Mouse (Mus musculus): ENCODE measurements around the gene Ptpro. TPM values are rescaled to one million over a fixed set of nuclear protein-coding genes. Genes with fewer than 3 reads are reported as not detected.
A peak's percentile ranks its signal among the peaks of the same experiment; 100 is the strongest.

Ptpro gene
- total and polyA plus RNA-seq, 2 experiments from 2014 or later, result 28.4 to 69.3 TPM

GRCm38 (mm10) chr6:137498781-137499180, 246.7 kb downstream of the Ptpro start:
- Histone ChIP-seq H3K4me1 (ENCODE audit: insufficient read depth, low read length) (no peaks in the 10 kb centered on the region), H3K9me3 (ENCODE audit: low read length) (no peaks in the 10 kb centered on the region), H3K4me2 (ENCODE audit: low read depth, low read length) (no peak overlapping the region), H3K27ac (no peak overlapping the region), H3K27me3 (ENCODE audit: insufficient read depth, low read length) (no peaks in the 10 kb centered on the region), H3K9ac (replicated peaks; ENCODE audit: low read length) (no peak overlapping the region), H3K4me3 (ENCODE audit: low read length) (no peak overlapping the region), H3K36me3 (ENCODE audit: insufficient read depth, low read length) (no peaks in the 10 kb centered on the region; the same call in 1 of the 2 replicates)
- DNase-seq (ENCODE audit: low spot score) (no peak), ATAC-seq (no peak)
- no peak for TF ChIP-seq CTCF (IDR thresholded peaks at IDR 0.05; ENCODE audit: low read depth)
- 75% methylated on average over 6 of the region's 6 CpGs for WGBS

- no peak overlapping the region for H3K4me2 ChIP-seq (ENCODE audit: low read depth, low read length)
- no peaks in the 10 kb centered on the region for H3K27me3 ChIP-seq (ENCODE audit: insufficient read depth, low read length)
- H3K9me3 ChIP-seq (ENCODE audit: low read length), result no peaks in the 10 kb centered on the region
- no peaks in the 10 kb centered on the region for H3K4me1 ChIP-seq (ENCODE audit: insufficient read depth, low read length)
- TF ChIP-seq CTCF (IDR thresholded peaks at IDR 0.05; ENCODE audit: low read depth), result no peak
- H3K27ac ChIP-seq, result no peak overlapping the region
- H3K36me3 ChIP-seq (ENCODE audit: insufficient read depth, low read length), result no peaks in the 10 kb centered on the region
- DNase-seq (ENCODE audit: low spot score) (no peak), ATAC-seq (no peak)
- H3K9ac ChIP-seq (replicated peaks; ENCODE audit: low read length), result no peak overlapping the region
- no peak overlapping the region for H3K4me3 ChIP-seq (ENCODE audit: low read length)
- WGBS, result 90% methylated on average over 7 of the region's 7 CpGs
Measured at GRCm38 (mm10) chr6:137503009-137503408, 250.9 kb downstream of the Ptpro start.

GRCm38 (mm10) chr6:137503462-137503861, 251.3 kb downstream of the Ptpro start:
- DNase-seq (ENCODE audit: low spot score) (no peak), ATAC-seq (no peak)
- Histone ChIP-seq H3K27ac (no peak overlapping the region), H3K36me3 (ENCODE audit: insufficient read depth, low read length) (no peaks in the 10 kb centered on the region), H3K4me1 (ENCODE audit: insufficient read depth, low read length) (no peaks in the 10 kb centered on the region), H3K9ac (replicated peaks; ENCODE audit: low read length) (no peak overlapping the region), H3K4me3 (ENCODE audit: low read length) (no peak overlapping the region), H3K9me3 (ENCODE audit: low read length) (no peaks in the 10 kb centered on the region), H3K27me3 (ENCODE audit: insufficient read depth, low read length) (no peaks in the 10 kb centered on the region), H3K4me2 (ENCODE audit: low read depth, low read length) (no peak overlapping the region)
- WGBS, result 89% methylated on average over 8 of the region's 8 CpGs
- no peak for TF ChIP-seq CTCF (IDR thresholded peaks at IDR 0.05; ENCODE audit: low read depth)

GRCm38 (mm10) chr6:137504052-137504451, 251.9 kb downstream of the Ptpro start:
- Histone ChIP-seq H3K27me3 (ENCODE audit: insufficient read depth, low read length) (no peaks in the 10 kb centered on the region), H3K4me3 (ENCODE audit: low read length) (no peak overlapping the region), H3K4me1 (ENCODE audit: insufficient read depth, low read length) (no peaks in the 10 kb centered on the region), H3K9me3 (ENCODE audit: low read length) (no peaks in the 10 kb centered on the region), H3K9ac (replicated peaks; ENCODE audit: low read length) (no peak overlapping the region), H3K36me3 (ENCODE audit: insufficient read depth, low read length) (no peaks in the 10 kb centered on the region), H3K27ac (no peak overlapping the region), H3K4me2 (ENCODE audit: low read depth, low read length) (no peak overlapping the region)
- no peak for ATAC-seq
- WGBS, result 53% methylated on average over 1 of the region's 1 CpGs
- 0 out of 2 replicates have a peak, but pooled peaks have one; percentile 7 for TF ChIP-seq CTCF (IDR thresholded peaks at IDR 0.05; ENCODE audit: low read depth)
- no peak for DNase-seq (ENCODE audit: low spot score)

- Histone ChIP-seq H3K27ac (no peak overlapping the region), H3K4me1 (ENCODE audit: insufficient read depth, low read length) (no peaks in the 10 kb centered on the region), H3K36me3 (ENCODE audit: insufficient read depth, low read length) (peaks cover 3% of the 10 kb centered on the region; the same call in 1 of the 2 replicates), H3K9ac (replicated peaks; ENCODE audit: low read length) (no peak overlapping the region), H3K9me3 (ENCODE audit: low read length) (no peaks in the 10 kb centered on the region), H3K4me3 (ENCODE audit: low read length) (no peak overlapping the region), H3K27me3 (ENCODE audit: insufficient read depth, low read length) (no peaks in the 10 kb centered on the region), H3K4me2 (ENCODE audit: low read depth, low read length) (no peak overlapping the region)
- ATAC-seq (no peak), DNase-seq (ENCODE audit: low spot score) (no peak)
- no peak for TF ChIP-seq CTCF (IDR thresholded peaks at IDR 0.05; ENCODE audit: low read depth)
- 89% methylated on average over 3 of the region's 3 CpGs for WGBS
Measured at GRCm38 (mm10) chr6:137505555-137506227, 253.6 kb downstream of the Ptpro start.

- Histone ChIP-seq H3K4me3 (ENCODE audit: low read length) (no peak overlapping the region), H3K27me3 (ENCODE audit: insufficient read depth, low read length) (no peaks in the 10 kb centered on the region), H3K4me1 (ENCODE audit: insufficient read depth, low read length) (no peaks in the 10 kb centered on the region), H3K36me3 (ENCODE audit: insufficient read depth, low read length) (peaks cover 3% of the 10 kb centered on the region; the same call in 1 of the 2 replicates), H3K9me3 (ENCODE audit: low read length) (no peaks in the 10 kb centered on the region), H3K4me2 (ENCODE audit: low read depth, low read length) (no peak overlapping the region), H3K27ac (no peak overlapping the region), H3K9ac (replicated peaks; ENCODE audit: low read length) (no peak overlapping the region)
- 95% methylated on average over 7 of the region's 7 CpGs for WGBS
- no peak for TF ChIP-seq CTCF (IDR thresholded peaks at IDR 0.05; ENCODE audit: low read depth)
- no peak for DNase-seq (ENCODE audit: low spot score)
- no peak for ATAC-seq
Measured at GRCm38 (mm10) chr6:137506563-137506962, 254.4 kb downstream of the Ptpro start.

GRCm38 (mm10) chr6:137508936-137509335, 256.8 kb downstream of the Ptpro start:
- Histone ChIP-seq H3K27ac (no peak overlapping the region), H3K4me1 (ENCODE audit: insufficient read depth, low read length) (no peaks in the 10 kb centered on the region), H3K9ac (replicated peaks; ENCODE audit: low read length) (no peak overlapping the region), H3K4me3 (ENCODE audit: low read length) (no peak overlapping the region), H3K27me3 (ENCODE audit: insufficient read depth, low read length) (no peaks in the 10 kb centered on the region), H3K36me3 (ENCODE audit: insufficient read depth, low read length) (peaks cover 12% of the 10 kb centered on the region; the same call in 1 of the 2 replicates), H3K4me2 (ENCODE audit: low read depth, low read length) (no peak overlapping the region), H3K9me3 (ENCODE audit: low read length) (no peaks in the 10 kb centered on the region)
- no peak for ATAC-seq
- TF ChIP-seq CTCF (IDR thresholded peaks at IDR 0.05; ENCODE audit: low read depth), result no peak
- no peak for DNase-seq (ENCODE audit: low spot score)
- 94% methylated on average over 19 of the region's 19 CpGs for WGBS
